Mouse (Mus musculus): ENCODE results near the gene Tifa.

Gene Tifa

DNA sequence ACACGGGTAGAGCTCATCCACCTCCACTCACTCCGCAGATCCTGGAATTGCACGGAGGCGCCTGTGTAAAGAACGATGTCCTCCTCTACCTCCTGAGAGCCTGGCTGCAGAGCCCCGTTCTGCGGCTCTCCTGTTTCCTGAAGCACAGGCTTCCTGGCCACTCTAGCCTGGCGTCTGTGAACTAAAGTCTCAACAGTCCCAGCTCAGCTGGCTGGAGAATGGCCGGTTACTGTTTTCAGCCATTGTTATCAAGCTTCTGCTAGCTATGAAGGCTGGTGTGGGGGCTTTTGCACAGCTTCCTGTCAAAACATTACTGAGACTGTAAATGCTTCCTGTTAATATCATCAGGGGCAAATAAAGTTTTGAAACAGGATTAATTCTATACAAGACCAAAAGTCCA lies 82.0 kb downstream of the Tifa start:
- no peak for DNase-seq

GRCm38 (mm10) chr3:127874254-127874883 lies 84.8 kb downstream of the Tifa start:
- DNase-seq: no peak

DNA sequence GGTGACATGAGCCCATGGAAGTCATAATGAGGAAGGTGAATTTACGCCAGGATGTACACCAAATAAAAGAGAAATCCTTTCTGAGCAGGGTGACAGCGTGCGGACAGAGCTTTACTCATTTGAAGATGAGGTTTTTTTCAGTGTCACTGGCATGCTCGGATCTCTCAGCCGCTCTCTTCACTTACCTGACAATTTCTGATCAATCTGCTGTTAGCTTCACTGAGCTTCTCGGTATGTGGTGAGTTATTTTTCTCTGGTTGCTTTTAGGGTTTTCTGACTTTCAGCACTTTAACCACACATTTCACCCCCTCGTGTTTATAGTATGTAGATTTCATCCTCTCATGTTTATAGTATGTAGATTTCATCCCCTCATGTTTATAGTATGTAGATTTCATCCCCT lies 85.5 kb downstream of the Tifa start:
- DNase-seq: no peak

GRCm38 (mm10) chr3:127875509-127875908 lies 85.9 kb downstream of the Tifa start:
- no peak for DNase-seq

DNA sequence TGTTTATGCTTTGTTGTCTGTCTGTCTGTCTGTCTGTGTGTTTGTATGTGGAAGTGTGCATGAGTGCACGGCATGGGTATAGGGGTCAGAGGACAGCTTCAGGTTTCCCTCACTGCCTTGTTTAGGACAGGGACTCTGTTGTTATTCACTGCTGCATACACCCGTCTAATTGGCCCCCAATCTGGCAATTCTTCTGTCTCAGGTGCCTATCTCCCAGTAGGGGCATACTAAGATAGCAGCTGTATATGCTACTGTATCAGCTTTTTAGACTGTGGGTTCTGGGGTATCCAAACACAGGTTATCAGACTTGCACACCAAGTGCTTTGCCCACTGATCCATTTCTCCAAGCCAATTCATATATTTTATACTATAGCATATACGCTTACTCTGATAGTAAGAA lies 90.4 kb downstream of the Tifa start:
- DNase-seq: no peak

GRCm38 (mm10) chr3:127881684-127882083 lies 92.1 kb downstream of the Tifa start:
- DNase-seq: no peak

Data from cerebellum, adult 11-12 months (tissue).